Mouse (Mus musculus): ENCODE results near the gene Letmd1.

DNA sequence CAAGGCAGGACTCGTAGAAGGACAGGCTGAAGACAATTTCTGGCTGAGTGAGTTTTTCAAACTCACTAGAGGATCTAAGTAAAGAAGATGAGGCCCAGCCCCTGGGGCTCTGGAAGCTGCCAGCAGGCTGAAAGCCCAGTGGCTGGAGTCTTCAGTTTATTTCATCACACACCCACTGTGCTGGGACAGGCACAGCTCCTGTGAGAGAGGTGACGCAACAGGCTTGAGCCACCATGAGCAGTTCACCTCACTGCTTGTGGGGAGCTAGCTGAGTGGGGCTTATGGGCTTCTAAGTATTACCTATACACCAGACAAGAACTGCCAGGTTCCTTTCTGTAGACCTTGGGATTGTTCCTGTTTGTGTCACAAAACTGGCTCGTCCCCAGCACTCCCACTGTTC lies 16.8 kb downstream of the Letmd1 start:
- TF ChIP-seq CTCF (IDR thresholded peaks at IDR 0.05; ENCODE audit: low read depth, low read length) (no peak), POLR2AphosphoS5 (IDR thresholded peaks at IDR 0.05; ENCODE audit: insufficient replicate concordance, low read depth, low read length) (no peak), GATA2 (IDR thresholded peaks at IDR 0.05; ENCODE audit: borderline replicate concordance, low read depth, low read length) (no peak), TAL1 (conservative IDR thresholded peaks at IDR 0.05; ENCODE audit: low read depth, low read length) (no peak)

Measured in G1E (cell line).